Mouse (Mus musculus) mouse trophoblast stem cell (cell line): ENCODE results near the gene Gss.

ENCODE experiments used
- in situ Hi-C, 2 experiments: fragments of 300-500 bp; cut with MseI, MboI; formaldehyde crosslinking; loops; 2 replicates in 1 of 2; 3 replicates in 1 of 2; pipeline ENCODE4 v1.15.1; 2025

Gss gene

DNA sequence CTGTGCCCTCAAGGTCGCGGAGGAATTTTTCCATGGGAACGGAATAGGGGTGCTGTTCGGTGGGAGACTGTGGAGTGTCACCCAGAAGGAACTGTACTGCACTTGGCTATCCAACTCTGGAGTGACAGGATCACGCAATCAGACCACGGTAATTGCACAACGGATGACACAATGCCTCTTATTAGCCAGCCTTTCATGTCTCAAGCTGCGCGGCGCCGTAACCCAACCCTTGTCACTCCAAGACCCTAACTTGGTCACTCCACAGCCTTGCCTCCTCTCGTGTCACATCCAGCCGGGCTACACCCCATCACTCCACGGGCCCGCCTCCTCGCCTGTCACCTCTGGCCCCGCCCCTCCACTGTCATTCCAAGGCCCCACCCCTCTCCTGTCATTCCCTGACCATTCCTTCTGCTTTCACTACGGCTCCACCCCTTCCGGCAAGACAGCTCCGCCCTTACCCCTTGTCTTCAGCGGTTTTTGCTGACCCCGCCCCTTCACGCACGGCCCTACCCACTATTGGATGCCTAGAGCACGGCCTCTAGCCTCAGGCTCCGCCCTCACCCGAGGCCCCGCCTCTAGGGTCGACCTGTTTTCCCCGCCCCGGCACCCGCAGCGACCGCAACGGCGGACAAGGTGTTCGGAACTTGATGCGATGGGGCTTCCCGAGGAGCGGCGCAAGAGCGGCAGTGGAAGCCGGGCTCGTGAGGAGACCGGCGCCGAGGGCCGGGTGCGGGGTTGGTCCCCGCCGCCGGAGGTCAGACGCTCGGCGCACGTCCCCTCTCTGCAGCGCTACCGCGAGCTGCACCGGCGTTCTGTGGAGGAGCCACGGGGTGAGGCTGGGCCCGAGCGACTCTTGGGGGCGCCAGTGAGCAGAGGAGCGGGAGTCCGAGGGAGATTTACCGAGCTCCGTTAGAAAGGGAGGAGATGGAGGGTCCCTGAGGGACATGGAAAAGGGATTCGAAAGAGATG, 74.9 kb downstream of the Gss start, which contains the start of the genes Acss2 and Ggt7:
Acss2 (plus strand) TSS at position 494 of the 969 bp plus-strand sequence.
Ggt7 (minus strand) TSS at position 783 of the 969 bp plus-strand sequence.
- in situ Hi-C loops: loop anchor here in 1 of 2 experiments (5.0 kb wide), 2 partner anchors 60 to 105 kb away; no protein-coding TSS in a partner anchor

DNA sequence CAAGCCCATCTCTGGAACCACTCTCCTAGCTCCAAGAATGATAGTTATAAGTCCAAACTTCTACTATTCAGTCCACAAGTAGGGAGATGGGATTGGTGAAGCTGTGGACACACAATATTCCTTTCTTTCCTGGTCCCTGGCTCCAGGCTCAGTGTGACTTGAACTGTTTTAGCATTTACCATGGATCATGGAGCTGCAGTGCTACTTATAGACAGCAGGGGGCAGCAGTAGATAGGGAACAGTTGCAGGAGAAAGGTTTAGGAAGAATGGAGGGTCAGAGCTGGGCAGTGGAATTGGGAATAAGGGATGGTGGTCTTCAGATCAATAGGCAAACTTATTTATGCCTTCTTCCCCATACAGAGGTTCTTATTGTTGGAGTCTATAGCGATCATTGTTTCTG, 76.7 kb downstream of the Gss start:
- in situ Hi-C loops: loop anchor here in 1 of 2 experiments (5.0 kb wide), 2 partner anchors 61 to 106 kb away; no protein-coding TSS in a partner anchor

DNA sequence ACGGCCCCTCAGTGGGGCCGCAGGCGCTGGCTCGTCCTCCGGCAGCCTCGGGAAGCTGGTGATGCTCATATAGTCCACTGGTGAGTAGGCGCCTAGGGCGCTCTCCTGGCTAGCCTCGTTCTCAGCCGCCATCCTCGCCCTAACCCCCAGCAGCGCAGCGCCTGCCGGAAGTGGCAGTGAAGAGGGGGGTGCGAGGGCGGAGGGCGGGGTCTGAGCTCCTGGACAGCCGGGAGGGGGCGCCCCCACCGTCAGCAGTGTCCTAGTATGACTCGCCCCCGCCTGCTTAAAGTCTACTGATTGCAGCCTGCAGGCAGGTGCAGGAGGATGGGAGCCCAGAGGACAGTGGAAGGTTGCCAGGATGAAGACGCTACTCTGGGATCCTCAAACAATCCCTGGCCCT, 77.9 kb downstream of the Gss start:
- in situ Hi-C loops: loop anchor here (5.0 kb wide), 2 partner anchors 63 to 108 kb away; no protein-coding TSS in a partner anchor

DNA sequence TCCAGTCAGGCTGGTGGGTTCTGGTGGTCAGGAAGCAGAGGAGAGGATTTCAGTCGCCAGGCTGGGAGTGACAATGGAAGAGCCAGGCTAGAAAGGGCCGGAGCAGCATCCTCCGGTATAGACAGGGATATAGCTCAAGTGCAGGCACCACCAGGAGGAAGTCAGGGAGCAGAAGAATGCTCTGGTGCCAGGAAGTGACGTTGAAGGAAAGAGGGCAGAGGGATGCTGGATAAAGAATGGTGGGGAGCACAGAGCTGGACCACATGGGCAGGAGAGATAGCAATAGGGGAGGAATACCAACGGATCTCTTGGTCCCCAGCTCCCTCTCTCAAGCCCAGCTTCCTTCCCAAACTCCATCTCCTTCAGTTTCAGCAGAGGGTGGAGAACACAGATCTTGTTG, 79.1 kb downstream of the Gss start:
- in situ Hi-C loops: loop anchor here in 1 of 2 experiments (5.0 kb wide), 1 partner anchor 109 kb away; no protein-coding TSS in a partner anchor
